Mouse (Mus musculus): Measurements from ENCODE around the gene Esp3.
"Not testable (repeated sequence)": the region's sequence is repeated elsewhere in the genome, so short reads cannot be mapped to it uniquely, and the experiment has no call there.

The Esp3 gene

GRCm38 (mm10) chr17:40631775-40632174 is at the start of gene Esp3:
Gene Esp3 (plus strand): TSS chr17:40632075.
- DNase-seq, result not testable (repeated sequence)

DNA sequence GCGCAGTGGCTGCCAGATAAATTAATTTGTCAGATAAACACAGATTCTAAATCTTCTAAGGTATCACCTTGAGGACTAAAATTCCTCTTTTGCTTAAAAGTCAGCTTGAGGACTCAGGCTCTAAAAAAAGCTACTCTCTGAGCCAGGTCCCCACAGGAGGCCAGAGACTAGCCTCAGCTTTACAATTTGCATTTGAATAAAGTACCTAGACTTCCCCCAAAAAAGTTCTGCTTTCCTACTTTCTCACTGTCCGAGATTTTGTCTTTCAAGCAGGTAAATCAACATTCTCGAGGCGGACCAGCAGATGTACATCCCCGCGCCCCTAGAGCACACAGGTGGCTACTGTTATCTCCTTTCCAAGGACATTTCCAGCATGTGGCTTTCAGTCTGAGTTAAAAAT is 48.0 kb upstream of the Esp3 start:
- not testable (repeated sequence) for DNase-seq

- DNase-seq, result no peak
These were observed 40.6 kb upstream of the Esp3 start for GRCm38 (mm10) chr17:40591297-40591696.

DNA sequence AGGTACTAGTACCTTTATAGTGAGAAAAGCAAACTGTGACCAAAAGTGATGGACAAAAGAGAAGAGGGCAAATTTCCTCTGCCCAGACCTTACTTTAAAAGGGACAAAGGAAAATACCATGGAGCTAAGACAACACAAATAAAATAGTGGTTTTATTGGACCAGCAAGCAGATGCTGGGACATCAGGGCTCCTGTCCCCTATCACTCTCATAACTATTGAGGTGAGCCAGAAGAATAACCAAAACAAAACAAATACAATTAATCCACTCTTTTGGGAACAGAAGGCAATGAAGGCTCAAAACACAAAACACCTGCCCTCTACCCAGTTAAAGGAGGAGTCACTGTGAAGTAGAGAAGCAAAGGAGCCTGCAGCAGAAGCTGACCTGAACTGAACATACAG is 33.6 kb upstream of the Esp3 start, which contains the start of gene Esp4:
Esp4 (plus strand) TSS at position 301 of the 400 bp plus-strand sequence.
- no peak for DNase-seq

GRCm38 (mm10) chr17:40662118-40662679 is 30.3 kb downstream of the Esp3 start:
- DNase-seq, result not testable (repeated sequence)

- DNase-seq, result not testable (repeated sequence)
These were observed 31.4 kb downstream of the Esp3 start for GRCm38 (mm10) chr17:40663161-40663811.

All from spleen, adult 18-20 months (tissue).